Mouse (Mus musculus) hindbrain, embryonic 11.5 days (tissue): ENCODE measurements around the gene Mcm9. TPM values are rescaled to one million over a fixed set of nuclear protein-coding genes. Genes with fewer than 3 reads are reported as not detected.

Experiments
- ATAC-seq: fragments of 200-750 bp; cut with Nextera tagmentation; 2 replicates; pipeline ENCODE4 v1.8.0; 2017; ENCODE audit warnings: mild to moderate bottlenecking, moderate TSS enrichment, moderate library complexity; ENCODE audit not compliant: low FRiP score
- DNase-seq: peaks from one replicate; pipeline ENCODE4 v3.0.0-alpha.2; 2015; ENCODE audit warnings: low spot score
- H3K27ac ChIP-seq: fragments of 300-500 bp; sonication (generic); 2 replicates; pipeline ENCODE4 v1.5.1; 2014; ENCODE audit warnings: mild to moderate bottlenecking, low read depth, low read length
- H3K27me3 ChIP-seq: fragments of 300-500 bp; sonication (generic); 2 replicates; pipeline ENCODE4 v1.6.1; 2014; ENCODE audit warnings: mild to moderate bottlenecking, low read length, moderate library complexity, mixed read lengths; ENCODE audit not compliant: control insufficient read depth, insufficient read depth
- H3K36me3 ChIP-seq: fragments of 300-500 bp; sonication (generic); 2 replicates; pipeline ENCODE4 v1.6.1; 2014; ENCODE audit warnings: mild to moderate bottlenecking, low read length, moderate library complexity, mixed read lengths; ENCODE audit not compliant: control insufficient read depth, insufficient read depth
- H3K4me1 ChIP-seq: fragments of 300-500 bp; sonication (generic); replicated peaks from 2 replicates; pipeline ENCODE4 v1.6.1; 2014; ENCODE audit warnings: low read length, mixed read lengths; ENCODE audit not compliant: control insufficient read depth, insufficient read depth
- H3K4me2 ChIP-seq: fragments of 300-500 bp; sonication (generic); replicated peaks from 2 replicates; pipeline ENCODE4 v1.6.1; 2014; ENCODE audit warnings: mild to moderate bottlenecking, low read depth, low read length
- H3K4me3 ChIP-seq: fragments of 300-500 bp; sonication (generic); 2 replicates; pipeline ENCODE4 v1.5.1; 2014; ENCODE audit warnings: low read depth, low read length
- H3K9ac ChIP-seq: fragments of 300-500 bp; sonication (generic); 2 replicates; pipeline ENCODE4 v1.6.1; 2014; ENCODE audit warnings: low read depth, low read length
- H3K9me3 ChIP-seq: fragments of 300-500 bp; sonication (generic); 2 replicates; pipeline ENCODE4 v1.6.1; 2016; ENCODE audit warnings: low read length; ENCODE audit not compliant: control insufficient read depth
- WGBS: fragments of 180-500 bp; shearing (Covaris S2); extraction: QIAGEN DNeasy Blood & Tissue Kit; methylation state at CpG from one replicate; pipeline ENCODE4 v1.1.7; 2014; 5-methylcytosine and 5-hydroxymethylcytosine counted together
- polyA plus RNA-seq: library from polyadenylated mRNA; unstranded; fragments of >200 nt; fragmentation: Nextera tagmentation; extraction: Ambion mirVana; gene quantifications from 2 replicates; pipeline ENCODE4 v1.2.1, GENCODE M21; 2014

Gene Mcm9
- polyA plus RNA-seq, 1 experiment from 2014 or later: 13.8 TPM

DNA sequence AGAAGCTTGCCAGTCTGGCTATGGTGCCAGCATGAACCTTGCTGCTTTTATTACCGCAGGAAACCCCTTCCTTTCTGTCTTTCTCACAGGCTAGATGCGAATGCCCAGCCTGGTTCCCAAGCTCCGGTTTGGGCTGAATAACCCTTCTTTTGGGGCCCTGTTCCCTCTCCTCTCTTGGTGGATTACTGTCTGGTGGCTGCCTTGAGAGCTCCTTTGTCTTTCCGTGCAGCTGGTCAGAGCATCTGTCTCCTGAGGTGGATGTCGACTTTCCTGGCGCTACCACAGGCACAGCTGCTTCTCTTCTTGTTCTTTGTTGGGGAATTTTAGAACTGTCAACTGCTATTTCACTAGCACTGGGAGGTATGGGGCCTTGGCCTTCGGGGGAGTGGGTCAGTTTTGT lies 92.6 kb downstream of the Mcm9 start:
- WGBS: 83% methylated on average over 7 of the region's 7 CpGs
- Histone ChIP-seq H3K4me1 (no peaks in the 10 kb centered on the region), H3K36me3 (no peaks in the 10 kb centered on the region; the same call in 1 of the 2 replicates), H3K27me3 (no peaks in the 10 kb centered on the region), H3K9me3 (no peaks in the 10 kb centered on the region), H3K4me3 (no peak overlapping the region), H3K27ac (no peak overlapping the region), H3K4me2 (no peak overlapping the region), H3K9ac (no peak overlapping the region)
- no peak for DNase-seq
- ATAC-seq: no peak

- no peak for DNase-seq
- Histone ChIP-seq H3K36me3 (no peaks in the 10 kb centered on the region), H3K4me3 (no peak overlapping the region), H3K4me1 (no peaks in the 10 kb centered on the region), H3K27me3 (no peaks in the 10 kb centered on the region), H3K9me3 (no peaks in the 10 kb centered on the region), H3K27ac (no peak overlapping the region), H3K4me2 (no peak overlapping the region), H3K9ac (no peak overlapping the region)
- no peak for ATAC-seq
- 91% methylated on average over 5 of the region's 5 CpGs for WGBS
Measured at GRCm38 (mm10) chr10:53532297-53532696, 97.9 kb downstream of the Mcm9 start.

- DNase-seq (peak; percentile 66), ATAC-seq (peak; percentile 69; the same call in 1 of the 2 replicates)
- no peak overlapping the region for H3K9ac ChIP-seq
- H3K36me3 ChIP-seq: no peaks in the 10 kb centered on the region
- H3K4me3 ChIP-seq: no peak overlapping the region
- H3K4me1 ChIP-seq: no peaks in the 10 kb centered on the region
- H3K4me2 ChIP-seq: no peak overlapping the region
- H3K27me3 ChIP-seq: no peaks in the 10 kb centered on the region
- no peaks in the 10 kb centered on the region for H3K9me3 ChIP-seq
- no peak overlapping the region for H3K27ac ChIP-seq
- WGBS: 39% methylated on average over 6 of the region's 6 CpGs
Measured at GRCm38 (mm10) chr10:53527838-53528773, 102.1 kb downstream of the Mcm9 start.

DNA sequence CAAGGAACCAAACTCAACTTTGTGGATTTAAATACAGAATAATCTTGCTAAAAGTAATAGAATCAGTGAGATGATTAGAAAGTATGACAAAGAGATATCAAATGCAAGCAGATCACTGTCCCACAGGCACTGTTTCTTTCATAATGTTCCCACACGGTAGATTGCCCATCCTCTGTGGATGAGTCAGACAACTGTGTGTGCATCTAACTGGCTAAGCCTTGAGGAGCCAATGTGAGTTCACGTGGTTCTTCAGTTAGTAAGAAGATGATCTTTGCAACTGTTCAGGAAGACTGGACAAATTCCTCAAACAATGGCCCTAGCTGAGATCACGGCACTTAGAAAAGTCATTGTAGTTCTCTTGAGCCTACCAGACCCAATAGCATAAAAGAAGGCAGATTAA lies 102.9 kb downstream of the Mcm9 start:
- no peaks in the 10 kb centered on the region for H3K27me3 ChIP-seq
- no peak overlapping the region for H3K27ac ChIP-seq
- WGBS: 87% methylated on average over 3 of the region's 3 CpGs
- H3K4me1 ChIP-seq: no peaks in the 10 kb centered on the region
- H3K9me3 ChIP-seq: no peaks in the 10 kb centered on the region
- no peak overlapping the region for H3K4me3 ChIP-seq
- no peaks in the 10 kb centered on the region for H3K36me3 ChIP-seq
- no peak overlapping the region for H3K4me2 ChIP-seq
- no peak for ATAC-seq
- DNase-seq: no peak
- H3K9ac ChIP-seq: no peak overlapping the region

- Histone ChIP-seq H3K27me3 (no peaks in the 10 kb centered on the region), H3K4me2 (no peak overlapping the region), H3K9me3 (no peaks in the 10 kb centered on the region), H3K9ac (no peak overlapping the region), H3K27ac (no peak overlapping the region), H3K4me1 (no peaks in the 10 kb centered on the region), H3K4me3 (no peak overlapping the region), H3K36me3 (no peaks in the 10 kb centered on the region)
- no peak for DNase-seq
- ATAC-seq: no peak
- 90% methylated on average over 2 of the region's 2 CpGs for WGBS
Measured at GRCm38 (mm10) chr10:53526350-53526749, 103.9 kb downstream of the Mcm9 start.

GRCm38 (mm10) chr10:53525265-53525976 lies 104.8 kb downstream of the Mcm9 start:
- WGBS: 80% methylated on average over 3 of the region's 3 CpGs
- H3K36me3 ChIP-seq: no peaks in the 10 kb centered on the region
- H3K27ac ChIP-seq: no peak overlapping the region
- DNase-seq (no peak), ATAC-seq (no peak)
- no peaks in the 10 kb centered on the region for H3K27me3 ChIP-seq
- no peaks in the 10 kb centered on the region for H3K9me3 ChIP-seq
- H3K4me1 ChIP-seq: no peaks in the 10 kb centered on the region
- H3K4me2 ChIP-seq: no peak overlapping the region
- H3K9ac ChIP-seq: no peak overlapping the region
- H3K4me3 ChIP-seq: no peak overlapping the region

DNA sequence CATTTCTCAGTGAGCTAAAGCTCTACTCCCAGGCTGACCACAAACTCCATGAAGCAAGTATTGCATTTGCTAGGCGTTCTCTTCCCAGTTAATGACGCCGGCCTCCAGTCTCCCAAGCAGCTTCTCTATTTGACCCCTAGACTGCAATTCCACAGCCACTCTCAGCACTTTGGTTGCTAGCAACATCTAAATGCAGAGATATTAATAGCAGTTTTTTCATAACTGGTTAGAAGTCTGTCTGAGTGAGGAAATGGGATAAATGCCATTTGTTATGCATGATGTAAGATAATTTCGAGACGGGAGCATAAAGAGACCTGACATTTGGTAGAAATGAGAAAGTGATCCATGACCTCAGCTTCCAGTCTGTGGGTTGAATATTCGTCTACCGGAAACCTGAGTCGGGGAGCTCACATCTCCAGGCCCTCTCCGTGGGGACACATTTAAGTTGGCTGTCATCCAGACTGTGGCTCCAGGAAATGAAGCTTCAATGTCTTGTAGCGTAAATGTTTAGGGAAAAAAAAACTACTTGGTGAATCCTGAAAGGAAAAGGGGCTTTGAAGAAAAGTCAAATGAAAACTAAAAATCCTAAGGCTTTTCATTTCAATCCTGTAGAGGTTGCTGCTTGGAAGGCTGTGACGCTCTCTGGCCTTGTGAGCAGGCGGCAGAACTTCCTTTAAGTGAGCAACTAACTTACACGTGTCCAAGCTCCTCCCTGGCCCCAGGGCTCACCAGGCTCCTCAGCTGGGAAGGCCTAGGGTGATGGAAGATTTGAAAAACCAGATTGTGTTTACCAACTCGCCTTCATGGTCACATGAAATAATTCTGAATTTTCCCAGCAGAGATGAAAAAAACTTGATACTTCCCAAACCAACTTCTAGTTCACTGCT lies 110.9 kb downstream of the Mcm9 start:
- Histone ChIP-seq H3K4me2 (no peak overlapping the region), H3K9me3 (no peaks in the 10 kb centered on the region), H3K27ac (no peak overlapping the region), H3K4me1 (no peaks in the 10 kb centered on the region), H3K4me3 (no peak overlapping the region), H3K9ac (no peak overlapping the region), H3K27me3 (no peaks in the 10 kb centered on the region), H3K36me3 (no peaks in the 10 kb centered on the region)
- DNase-seq (peak; percentile 4), ATAC-seq (no peak)
- 73% methylated on average over 14 of the region's 14 CpGs for WGBS

GRCm38 (mm10) chr10:53518599-53518913 lies 111.7 kb downstream of the Mcm9 start:
- DNase-seq: peak; percentile 9

More at GRCm38 (mm10) chr10:53518599-53518913, 111.7 kb downstream of the Mcm9 start:
- Histone ChIP-seq H3K36me3 (no peaks in the 10 kb centered on the region), H3K9ac (no peak overlapping the region), H3K4me2 (no peak overlapping the region), H3K4me1 (no peaks in the 10 kb centered on the region), H3K27me3 (no peaks in the 10 kb centered on the region), H3K27ac (no peak overlapping the region), H3K9me3 (no peaks in the 10 kb centered on the region), H3K4me3 (no peak overlapping the region)
- no peak for ATAC-seq
- 55% methylated on average over 8 of the region's 8 CpGs for WGBS
